Mouse (Mus musculus): Measurements from ENCODE around the gene Kank4. TPM values are rescaled to one million over a fixed set of nuclear protein-coding genes. Genes with fewer than 3 reads are reported as not detected.

Kank4 gene
- polyA plus RNA-seq, 1 experiment = not detected

GRCm38 (mm10) chr4:98756141-98756540 is 61.2 kb downstream of the Kank4 start:
- no peak overlapping the region for H3K4me3 ChIP-seq (replicated peaks; ENCODE audit: control insufficient read depth, low read depth, low read length)
- no peaks in the 10 kb centered on the region for H3K4me1 ChIP-seq (ENCODE audit: control insufficient read depth, insufficient read depth, low read length)
- no peak overlapping the region for H3K27ac ChIP-seq (ENCODE audit: control insufficient read depth, insufficient read depth, low read depth, low read length, poor library complexity)
- TF ChIP-seq POLR2A (IDR thresholded peaks at IDR 0.05; ENCODE audit: borderline replicate concordance, control insufficient read depth, low read depth, low read length) = no peak
- no peak for TF ChIP-seq CTCF (IDR thresholded peaks at IDR 0.05; ENCODE audit: control insufficient read depth, insufficient read depth, low read length)
- WGBS = 87% methylated on average over 11 of the region's 11 CpGs

DNA sequence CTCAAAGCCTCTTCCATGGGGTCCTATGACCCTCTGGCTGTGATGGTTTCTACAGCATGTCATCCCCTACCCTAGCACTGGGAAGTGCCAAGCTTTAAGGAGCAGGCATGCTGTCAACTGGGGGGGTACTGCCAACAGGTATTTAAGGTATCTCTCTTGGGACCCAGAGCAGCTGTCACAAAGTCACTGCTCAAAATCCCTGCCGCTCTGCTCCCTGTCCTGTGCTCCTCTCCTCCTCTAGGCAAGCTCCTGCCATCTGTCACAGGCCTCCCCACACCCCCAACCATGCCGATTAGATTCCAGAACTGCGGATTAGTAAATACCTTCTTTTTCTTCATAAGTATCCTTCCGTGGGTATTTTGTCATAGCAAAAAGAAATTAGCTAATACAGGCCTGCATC is 62.9 kb downstream of the Kank4 start:
- TF ChIP-seq POLR2A (IDR thresholded peaks at IDR 0.05; ENCODE audit: borderline replicate concordance, control insufficient read depth, low read depth, low read length) (no peak), CTCF (IDR thresholded peaks at IDR 0.05; ENCODE audit: control insufficient read depth, insufficient read depth, low read length) (no peak)
- Histone ChIP-seq H3K4me3 (replicated peaks; ENCODE audit: control insufficient read depth, low read depth, low read length) (no peak overlapping the region), H3K4me1 (ENCODE audit: control insufficient read depth, insufficient read depth, low read length) (no peaks in the 10 kb centered on the region), H3K27ac (ENCODE audit: control insufficient read depth, insufficient read depth, low read depth, low read length, poor library complexity) (no peak overlapping the region)
- WGBS = 81% methylated on average over 4 of the region's 4 CpGs

- TF ChIP-seq CTCF (IDR thresholded peaks at IDR 0.05; ENCODE audit: control insufficient read depth, insufficient read depth, low read length) (no peak), POLR2A (IDR thresholded peaks at IDR 0.05; ENCODE audit: borderline replicate concordance, control insufficient read depth, low read depth, low read length) (no peak)
- no peak overlapping the region for H3K27ac ChIP-seq (ENCODE audit: control insufficient read depth, insufficient read depth, low read depth, low read length, poor library complexity)
- WGBS = 44% methylated on average over 7 of the region's 7 CpGs
- H3K4me3 ChIP-seq (replicated peaks; ENCODE audit: control insufficient read depth, low read depth, low read length) = no peak overlapping the region
- no peaks in the 10 kb centered on the region for H3K4me1 ChIP-seq (ENCODE audit: control insufficient read depth, insufficient read depth, low read length)
Observed at GRCm38 (mm10) chr4:98743906-98744210, 73.5 kb downstream of the Kank4 start.

GRCm38 (mm10) chr4:98743209-98743905 is 74.0 kb downstream of the Kank4 start:
- Histone ChIP-seq H3K4me1 (ENCODE audit: control insufficient read depth, insufficient read depth, low read length) (no peaks in the 10 kb centered on the region), H3K4me3 (replicated peaks; ENCODE audit: control insufficient read depth, low read depth, low read length) (no peak overlapping the region), H3K27ac (ENCODE audit: control insufficient read depth, insufficient read depth, low read depth, low read length, poor library complexity) (no peak overlapping the region)
- no peak for TF ChIP-seq POLR2A (IDR thresholded peaks at IDR 0.05; ENCODE audit: borderline replicate concordance, control insufficient read depth, low read depth, low read length)
- 73% methylated on average over 3 of the region's 3 CpGs for WGBS

- H3K4me3 ChIP-seq (replicated peaks; ENCODE audit: control insufficient read depth, low read depth, low read length) = no peak overlapping the region
- no peak overlapping the region for H3K27ac ChIP-seq (ENCODE audit: control insufficient read depth, insufficient read depth, low read depth, low read length, poor library complexity)
- H3K4me1 ChIP-seq (ENCODE audit: control insufficient read depth, insufficient read depth, low read length) = no peaks in the 10 kb centered on the region
- 35% methylated on average over 2 of the region's 2 CpGs for WGBS
- TF ChIP-seq POLR2A (IDR thresholded peaks at IDR 0.05; ENCODE audit: borderline replicate concordance, control insufficient read depth, low read depth, low read length) (no peak), CTCF (IDR thresholded peaks at IDR 0.05; ENCODE audit: control insufficient read depth, insufficient read depth, low read length) (no peak)
Observed at GRCm38 (mm10) chr4:98739753-98740152, 77.6 kb downstream of the Kank4 start.

DNA sequence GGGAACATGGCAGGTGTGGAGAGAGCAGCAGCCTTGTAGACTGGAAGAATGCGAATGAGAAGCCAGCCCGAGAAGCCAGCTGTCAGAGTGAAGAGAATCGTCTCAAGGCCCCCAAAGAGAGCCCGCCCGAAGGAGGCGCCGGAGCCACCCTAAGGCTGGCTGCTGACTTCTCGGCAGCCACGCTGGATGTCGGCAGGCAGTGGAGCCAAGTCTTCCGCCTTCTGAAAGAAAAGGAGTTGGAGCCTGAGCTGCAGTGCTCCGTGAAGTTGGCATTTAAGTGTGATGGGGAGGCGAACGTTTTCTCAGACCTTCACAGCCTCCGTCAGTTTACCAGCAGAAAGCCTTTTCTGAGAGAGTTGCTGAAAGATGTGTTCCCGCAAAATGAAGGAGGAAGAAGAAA is 83.7 kb downstream of the Kank4 start:
- TF ChIP-seq CTCF (IDR thresholded peaks at IDR 0.05; ENCODE audit: control insufficient read depth, insufficient read depth, low read length) (no peak), POLR2A (IDR thresholded peaks at IDR 0.05; ENCODE audit: borderline replicate concordance, control insufficient read depth, low read depth, low read length) (no peak)
- Histone ChIP-seq H3K27ac (ENCODE audit: control insufficient read depth, insufficient read depth, low read depth, low read length, poor library complexity) (no peak overlapping the region), H3K4me1 (ENCODE audit: control insufficient read depth, insufficient read depth, low read length) (no peaks in the 10 kb centered on the region), H3K4me3 (replicated peaks; ENCODE audit: control insufficient read depth, low read depth, low read length) (no peak overlapping the region)
- 92% methylated on average over 16 of the region's 16 CpGs for WGBS

DNA sequence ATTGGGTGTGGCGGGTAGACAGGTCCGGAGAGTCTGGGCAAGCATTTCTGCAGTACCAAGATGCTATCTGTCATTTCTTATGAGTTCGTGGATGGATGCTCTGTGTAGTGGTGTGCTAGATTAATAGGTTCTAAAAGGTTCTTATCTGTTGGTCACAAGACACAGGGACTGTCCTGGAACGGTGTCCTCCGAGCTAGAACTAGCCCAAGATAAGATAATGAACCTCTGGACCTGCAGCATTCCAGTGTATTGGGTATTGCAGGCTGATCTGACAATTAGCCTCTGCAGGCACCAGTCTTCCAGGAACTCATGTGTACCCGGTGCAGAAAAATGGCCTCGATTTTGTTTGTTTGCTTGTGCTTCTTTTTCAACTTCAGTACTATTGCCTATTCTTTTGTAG is 88.6 kb downstream of the Kank4 start:
- 59% methylated on average over 7 of the region's 7 CpGs for WGBS
- Histone ChIP-seq H3K27ac (ENCODE audit: control insufficient read depth, insufficient read depth, low read depth, low read length, poor library complexity) (no peak overlapping the region), H3K4me3 (replicated peaks; ENCODE audit: control insufficient read depth, low read depth, low read length) (no peak overlapping the region), H3K4me1 (ENCODE audit: control insufficient read depth, insufficient read depth, low read length) (no peaks in the 10 kb centered on the region; the same call in 1 of the 2 replicates)
- no peak for TF ChIP-seq POLR2A (IDR thresholded peaks at IDR 0.05; ENCODE audit: borderline replicate concordance, control insufficient read depth, low read depth, low read length)
- no peak for TF ChIP-seq CTCF (IDR thresholded peaks at IDR 0.05; ENCODE audit: control insufficient read depth, insufficient read depth, low read length)

DNA sequence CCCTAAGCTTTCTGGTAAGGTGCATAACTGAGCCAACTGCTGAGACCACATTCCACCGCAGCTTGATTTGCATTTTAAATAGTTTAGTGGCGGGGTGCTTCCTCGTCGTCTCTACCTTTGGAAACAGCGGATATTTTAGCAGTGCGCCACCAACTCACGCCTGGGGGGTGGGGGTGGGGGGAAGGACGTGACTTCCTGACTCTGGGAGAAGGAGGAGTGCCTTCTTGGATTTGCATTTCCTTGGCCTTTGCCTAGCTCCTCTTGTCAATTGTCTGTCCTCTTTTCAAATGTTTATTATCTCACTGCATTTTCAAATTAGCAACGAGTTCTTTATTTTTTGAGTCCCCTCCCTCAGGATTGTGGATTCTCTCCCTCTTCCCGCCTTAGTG is 89.4 kb downstream of the Kank4 start:
- TF ChIP-seq CTCF (IDR thresholded peaks at IDR 0.05; ENCODE audit: control insufficient read depth, insufficient read depth, low read length) (no peak), POLR2A (IDR thresholded peaks at IDR 0.05; ENCODE audit: borderline replicate concordance, control insufficient read depth, low read depth, low read length) (no peak)
- Histone ChIP-seq H3K4me1 (ENCODE audit: control insufficient read depth, insufficient read depth, low read length) (no peaks in the 10 kb centered on the region; the same call in 1 of the 2 replicates), H3K4me3 (replicated peaks; ENCODE audit: control insufficient read depth, low read depth, low read length) (no peak overlapping the region), H3K27ac (ENCODE audit: control insufficient read depth, insufficient read depth, low read depth, low read length, poor library complexity) (no peak overlapping the region)
- WGBS = 4% methylated on average over 10 of the region's 10 CpGs
